Mouse (Mus musculus): ENCODE data around the gene Mc3r.

DNA sequence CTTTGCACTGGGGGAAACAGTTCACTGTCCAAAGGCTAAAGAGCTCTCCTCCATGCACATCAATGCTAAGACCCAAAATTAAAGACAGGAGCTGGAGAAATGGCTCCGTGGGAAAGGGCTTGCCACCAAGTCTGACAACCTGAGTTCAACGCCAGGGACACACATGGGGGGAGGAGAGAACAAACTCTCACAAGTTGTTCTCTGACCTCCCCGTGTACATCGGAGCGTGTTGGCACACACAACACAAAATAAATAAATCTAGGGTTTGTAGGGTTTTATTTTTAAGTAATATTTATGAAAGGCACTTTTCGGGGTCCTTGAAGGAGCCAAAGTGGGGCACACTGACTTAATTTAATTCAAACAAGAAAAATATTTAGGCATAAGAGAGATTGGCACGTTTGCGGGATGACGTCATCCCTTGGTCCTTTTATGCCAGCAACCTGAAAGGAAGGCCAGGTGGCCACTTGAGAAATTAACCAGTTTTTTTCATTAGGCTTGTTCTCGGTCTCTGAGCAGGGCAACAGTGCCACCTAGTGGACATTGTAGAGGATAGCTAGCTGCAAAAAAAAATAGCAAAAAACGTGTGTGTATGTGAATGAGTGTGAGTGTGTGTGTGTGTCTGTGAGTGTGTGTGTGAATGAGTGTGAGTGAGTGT is 32.7 kb upstream of the Mc3r start:
- no peak for TF ChIP-seq POLR2A (IDR thresholded peaks at IDR 0.05; ENCODE audit: low read depth, low read length)
- TF ChIP-seq MAFK (IDR thresholded peaks at IDR 0.05; ENCODE audit: insufficient replicate concordance, low read length), result no peak
- peak; percentile 58 to 88 for TF ChIP-seq CTCF (conservative IDR thresholded peaks at IDR 0.05 in 1 of 2, IDR thresholded peaks at IDR 0.05 in 1 of 2; ENCODE audit: low read depth in 2 of 2, low read length in 2 of 2)
- no peak for TF ChIP-seq TBP (conservative IDR thresholded peaks at IDR 0.05; ENCODE audit: low read depth, low read length)
- TF ChIP-seq BHLHE40 (IDR thresholded peaks at IDR 0.05; ENCODE audit: low read depth, low read length), result 0 out of 2 replicates have a peak, but pooled peaks have one; percentile 32
- no peak for TF ChIP-seq ZC3H11A (IDR thresholded peaks at IDR 0.05; ENCODE audit: low read depth, low read length)
